Mouse (Mus musculus): ENCODE results near the gene Mtmr4.

The Mtmr4 gene

DNA sequence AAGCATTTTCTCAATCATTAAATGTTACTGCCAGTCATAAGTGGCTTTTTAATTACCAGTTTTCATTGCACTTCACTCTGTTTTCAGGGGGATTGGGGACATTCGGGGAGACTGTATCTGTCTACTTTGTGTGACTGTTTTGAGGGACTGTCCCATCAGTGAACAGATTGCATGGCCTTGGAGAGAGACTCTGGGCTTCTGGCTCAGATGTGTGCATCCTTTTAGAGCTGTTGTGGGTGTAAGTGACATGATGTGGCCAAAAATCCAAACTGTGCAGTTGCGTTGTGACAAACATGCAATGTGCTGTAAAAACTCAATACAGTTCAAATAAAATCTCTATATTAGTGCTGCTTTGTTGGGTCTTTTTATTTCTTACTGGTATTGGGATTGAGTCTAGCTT is 24.0 kb downstream of the Mtmr4 start:
- DNase-seq, result no peak

DNA sequence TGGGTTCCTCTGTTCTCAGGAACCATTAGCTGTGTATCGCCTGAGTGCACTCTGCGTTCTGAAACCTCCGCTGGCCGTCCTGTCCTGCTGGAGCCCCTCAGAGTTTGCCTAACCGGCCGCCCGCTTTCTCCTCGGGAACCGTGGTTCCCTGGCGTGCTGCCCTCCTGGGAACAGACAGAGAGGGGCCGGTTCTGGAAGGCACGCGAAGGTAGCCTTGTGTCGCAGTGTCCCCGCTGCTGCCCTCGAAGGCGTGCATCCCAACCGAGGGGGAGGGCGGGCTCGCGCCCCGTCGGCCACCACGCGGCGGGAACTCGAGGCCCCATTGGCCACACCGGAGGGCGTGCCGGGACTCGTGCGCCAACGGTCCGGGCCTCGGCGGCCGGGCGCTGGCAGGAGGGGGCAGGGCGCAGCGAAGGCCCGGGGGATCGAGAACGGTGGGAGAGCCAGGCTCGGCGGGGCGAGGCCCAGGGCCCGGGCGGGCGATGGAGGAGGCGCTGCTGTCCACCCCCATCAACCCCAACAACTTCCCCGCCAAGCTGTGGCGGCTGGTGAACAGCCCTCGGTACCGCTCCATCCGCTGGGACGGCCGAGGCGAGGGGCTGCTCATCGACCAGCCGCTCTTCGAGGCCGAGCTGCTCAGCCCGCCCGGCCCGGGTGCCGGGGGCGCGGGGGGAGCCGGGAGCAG is 25.0 kb downstream of the Mtmr4 start, which contains the start of gene Hsf5:
Hsf5 (plus strand) TSS at position 375 of the 685 bp plus-strand sequence.
- DNase-seq, result no peak

DNA sequence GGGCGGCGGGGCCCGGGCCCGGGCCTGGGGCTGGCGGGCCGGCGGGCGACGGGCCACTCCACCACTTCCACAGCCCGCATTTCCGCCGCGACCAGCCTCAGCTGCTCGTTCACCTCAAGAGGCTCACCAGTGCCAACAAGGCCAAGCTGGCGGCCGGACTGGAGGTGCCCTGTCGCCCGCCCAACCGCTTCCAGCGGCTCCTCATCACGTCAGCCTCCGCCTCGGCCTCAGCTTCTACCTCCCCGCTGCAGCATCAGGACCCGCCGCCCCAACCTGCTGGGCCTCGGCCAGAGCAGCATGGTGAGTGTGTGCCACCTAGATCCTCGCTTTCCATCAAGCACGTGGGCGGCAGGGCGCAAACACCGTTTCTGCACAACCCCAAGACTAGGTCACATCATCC is 25.6 kb downstream of the Mtmr4 start:
- no peak for DNase-seq

DNA sequence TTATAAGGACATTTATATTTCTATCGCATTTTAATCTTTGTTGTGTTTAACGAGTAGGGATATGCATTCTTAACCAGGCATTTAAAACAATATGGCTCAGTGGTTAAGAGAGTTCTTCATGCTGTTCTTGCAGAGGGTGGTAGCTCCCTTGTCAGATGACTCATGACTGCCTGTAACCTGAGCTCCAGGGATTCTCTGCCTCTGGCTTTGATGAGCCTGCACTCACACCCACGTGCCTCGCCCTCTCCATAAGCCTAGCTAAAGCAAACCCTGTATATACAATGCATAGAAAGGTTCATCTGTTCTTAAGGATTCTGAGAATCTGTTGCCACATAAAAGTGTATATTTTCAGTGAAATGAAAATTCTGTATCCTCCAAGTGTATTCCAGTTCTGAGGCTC is 31.2 kb downstream of the Mtmr4 start:
- DNase-seq, result no peak

DNA sequence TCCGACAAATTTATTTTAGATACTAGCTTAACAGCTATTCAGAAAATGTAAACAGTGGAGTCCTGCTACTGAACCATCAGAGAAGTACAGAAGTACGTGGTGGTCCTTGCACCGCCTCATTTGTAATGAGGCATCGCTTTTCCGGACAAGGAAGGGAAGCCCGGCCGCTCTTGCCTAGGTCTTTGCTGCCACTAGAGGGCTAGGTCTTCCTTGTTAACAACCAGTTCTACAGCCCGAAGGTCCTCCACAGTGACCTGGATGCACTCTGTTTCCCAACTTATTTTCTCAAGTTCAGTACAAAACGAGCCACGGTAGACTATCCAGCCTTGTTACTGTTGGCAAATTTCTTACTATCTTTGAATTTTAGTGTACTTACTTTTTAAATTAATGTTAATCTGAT is 37.9 kb downstream of the Mtmr4 start:
- peak; percentile 58 to 68 for DNase-seq

DNA sequence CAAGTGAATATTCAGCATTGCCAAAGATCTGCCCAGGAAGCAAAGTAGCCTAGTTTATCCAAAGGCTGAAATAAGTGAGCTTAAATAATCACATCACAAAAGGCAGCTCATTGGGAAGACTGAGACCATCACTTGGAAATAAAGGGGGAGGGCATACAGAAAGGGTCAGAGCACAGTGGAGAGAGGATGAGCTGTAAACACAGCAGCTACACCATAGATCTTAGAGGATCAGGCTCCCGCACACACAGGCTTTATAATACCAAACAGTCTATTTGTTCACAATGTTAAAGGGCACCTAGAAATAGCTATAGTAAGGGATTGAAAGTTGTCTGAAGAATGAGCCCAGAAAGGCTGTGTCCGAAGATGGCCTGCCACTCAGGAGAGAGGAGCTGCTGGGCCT is 46.8 kb downstream of the Mtmr4 start:
- DNase-seq, result no peak

DNA sequence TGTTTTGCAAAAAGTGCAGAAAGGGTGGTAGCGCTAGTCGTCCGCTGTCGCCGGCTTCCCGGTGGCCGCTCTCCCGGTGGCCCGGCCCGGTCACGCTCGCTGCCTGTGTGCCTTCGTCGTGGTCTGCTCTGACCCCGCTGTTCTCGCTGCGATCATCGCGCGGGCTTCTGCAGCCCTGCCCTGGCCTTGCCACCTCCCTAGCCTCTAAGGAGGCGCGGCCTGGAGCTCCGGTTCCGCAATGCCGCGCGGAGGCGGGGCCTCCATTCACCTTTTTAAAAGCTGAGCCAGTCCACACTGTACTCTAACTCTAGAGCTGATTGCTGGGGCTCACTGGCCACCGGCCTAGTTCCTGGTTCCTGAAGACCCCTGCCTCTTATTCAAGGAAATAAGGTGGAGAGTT is 47.2 kb downstream of the Mtmr4 start:
- DNase-seq, result peak; percentile 58 to 59

DNA sequence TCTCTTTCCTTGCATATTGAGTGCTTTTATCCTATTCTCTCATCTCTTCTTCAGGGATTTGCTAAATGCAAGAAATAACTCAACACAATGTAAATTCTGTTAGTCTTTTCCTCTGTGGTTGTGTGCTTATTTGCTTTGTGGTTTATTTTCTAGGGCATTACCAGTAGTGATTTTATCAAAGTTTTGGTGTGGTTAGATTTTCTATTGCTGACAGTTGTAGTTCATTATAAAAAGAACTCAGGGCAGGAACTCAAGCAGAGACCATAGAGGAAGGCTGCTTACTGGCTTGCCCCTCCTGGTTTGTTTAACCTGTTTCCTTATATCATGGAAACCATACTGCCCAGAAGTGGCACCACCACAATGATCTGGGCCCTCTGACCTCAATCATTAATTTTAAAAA is 50.9 kb downstream of the Mtmr4 start:
- no peak for DNase-seq

DNA sequence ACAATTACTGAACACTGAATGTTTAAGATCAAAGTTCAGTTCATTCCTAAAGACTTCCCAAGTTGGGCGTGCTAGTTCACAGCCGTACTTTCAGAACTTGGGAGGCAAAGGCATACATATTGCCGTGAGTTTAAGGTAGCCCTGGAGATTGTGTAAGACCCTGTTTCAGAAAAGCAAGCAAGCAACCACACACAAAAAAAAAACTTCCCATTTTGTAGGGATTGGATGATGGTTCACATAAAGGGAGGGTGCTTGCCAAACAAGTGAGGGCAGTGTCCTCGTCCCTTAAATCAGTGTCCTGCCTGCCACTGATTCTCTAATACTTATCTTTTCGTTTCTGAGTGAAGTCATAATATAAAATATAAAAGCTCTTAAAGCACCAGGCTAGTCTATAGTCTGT is 62.7 kb downstream of the Mtmr4 start:
- DNase-seq, result no peak

DNA sequence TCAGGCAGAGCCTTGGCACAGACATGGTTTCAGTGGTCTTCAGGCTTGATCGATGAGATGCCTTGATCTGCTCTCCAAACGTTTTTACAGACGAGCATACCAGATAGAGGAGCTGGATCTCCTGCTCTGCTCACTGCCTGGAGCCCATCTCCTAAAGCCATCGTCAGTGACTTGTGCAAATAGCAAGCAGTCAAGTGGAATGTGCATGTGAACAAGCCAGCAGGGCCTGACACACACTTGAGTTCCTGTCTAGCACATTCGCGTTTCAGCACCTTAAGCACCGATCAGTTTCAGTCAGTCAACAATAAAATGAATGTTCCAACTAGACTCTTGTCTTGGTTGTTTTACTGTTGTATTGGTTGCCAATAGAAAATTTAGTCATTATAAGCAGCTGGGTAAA is 67.3 kb downstream of the Mtmr4 start:
- no peak for DNase-seq

DNA sequence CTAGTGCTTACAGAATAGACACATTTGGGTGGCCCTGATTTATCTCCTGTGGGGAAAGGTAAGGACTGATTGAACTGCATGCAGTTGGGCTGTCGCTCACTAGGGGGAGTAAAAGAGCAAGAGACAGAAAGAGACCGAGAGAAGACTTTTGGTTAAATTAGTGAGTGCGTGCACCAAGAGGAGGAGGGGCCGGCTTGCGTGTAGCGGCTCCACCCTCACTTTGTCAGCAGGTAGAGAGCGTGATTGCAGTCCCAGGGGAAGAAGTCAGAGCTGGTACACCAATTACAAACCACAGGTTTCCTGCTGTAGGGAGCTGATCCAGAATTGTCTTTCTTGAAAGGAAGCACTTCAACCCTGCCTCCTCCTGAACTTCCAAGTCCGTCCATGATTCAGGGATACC is 70.4 kb downstream of the Mtmr4 start, which contains the start of gene Rnf43:
Rnf43 (plus strand) TSS at position 316 of the 400 bp plus-strand sequence.
- peak; percentile 92 to 96 for DNase-seq

DNA sequence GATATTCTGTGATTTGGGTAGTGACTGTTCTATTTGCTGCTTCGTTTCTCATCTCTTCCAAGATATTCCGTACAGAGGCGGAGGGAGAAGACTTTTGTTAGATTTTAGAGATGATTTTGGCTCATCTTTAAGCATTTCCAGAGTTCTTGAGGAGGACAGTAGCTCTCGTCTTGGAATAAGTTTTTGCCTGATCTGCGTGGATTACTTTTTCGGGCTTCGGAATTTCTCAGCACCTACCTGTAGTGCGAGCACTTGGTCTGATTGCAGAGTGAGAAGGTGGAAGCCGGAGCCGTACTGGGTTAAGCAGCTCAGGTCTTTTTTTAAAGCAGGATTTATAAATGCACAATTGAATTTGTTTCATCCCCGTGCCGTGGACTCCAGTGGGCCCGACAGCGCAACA is 70.9 kb downstream of the Mtmr4 start:
- no peak for DNase-seq

DNA sequence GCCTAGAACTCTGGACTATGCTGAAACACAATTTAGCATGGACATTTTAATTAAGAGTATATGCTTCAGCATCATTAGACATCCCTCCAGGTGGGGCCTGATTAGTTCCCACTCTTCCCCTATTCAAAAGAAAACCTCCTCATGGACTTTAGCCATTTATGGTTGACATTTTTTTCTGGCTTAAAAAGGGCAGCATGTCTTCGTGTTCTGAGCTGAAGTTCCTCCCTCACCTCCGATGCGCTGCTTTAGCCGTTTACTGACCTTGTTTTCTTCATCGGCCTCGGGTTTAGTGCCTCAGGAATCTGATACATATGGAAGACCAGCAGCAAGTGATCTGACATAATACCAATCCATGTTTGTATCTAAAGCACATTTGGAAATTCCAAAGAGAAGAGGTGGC is 72.0 kb downstream of the Mtmr4 start:
- no peak for DNase-seq

DNA sequence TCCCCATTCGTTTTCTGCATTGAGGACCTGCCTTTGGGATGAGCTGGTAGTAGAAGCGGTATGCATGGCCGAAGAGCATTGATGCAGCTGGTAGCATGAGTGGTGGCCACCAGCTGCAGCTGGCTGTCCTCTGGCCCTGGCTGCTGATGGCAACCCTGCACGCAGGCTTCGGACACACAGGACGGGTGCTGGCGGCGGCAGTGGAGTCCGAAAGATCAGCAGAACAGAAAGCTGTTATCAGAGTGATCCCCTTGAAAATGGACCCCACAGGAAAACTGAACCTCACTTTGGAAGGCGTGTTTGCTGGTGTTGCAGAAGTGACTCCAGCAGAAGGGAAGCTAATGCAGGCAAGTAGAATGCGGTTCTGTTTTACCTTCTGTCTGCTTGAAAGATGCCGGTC is 72.6 kb downstream of the Mtmr4 start:
- DNase-seq, result peak; percentile 10 to 11

DNA sequence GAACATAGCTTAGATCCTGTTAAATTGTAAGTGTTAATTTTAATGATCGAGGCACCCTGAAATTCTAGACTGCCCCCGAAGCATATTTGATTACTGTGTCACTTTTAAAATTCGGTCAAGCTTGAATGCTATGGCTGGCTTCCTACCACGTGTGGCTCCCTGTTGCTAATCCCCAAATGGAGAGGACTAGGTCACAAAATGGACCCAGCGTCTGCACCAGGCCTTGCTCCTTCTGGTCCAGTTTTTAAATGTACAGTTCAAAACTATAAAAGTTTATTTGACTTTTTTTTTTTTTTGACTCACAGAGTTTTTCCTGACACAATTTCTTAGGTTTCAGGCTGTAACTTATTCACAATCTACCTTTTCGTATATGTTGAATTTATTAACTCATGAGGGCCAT is 73.3 kb downstream of the Mtmr4 start:
- DNase-seq, result peak; percentile 13 to 18

DNA sequence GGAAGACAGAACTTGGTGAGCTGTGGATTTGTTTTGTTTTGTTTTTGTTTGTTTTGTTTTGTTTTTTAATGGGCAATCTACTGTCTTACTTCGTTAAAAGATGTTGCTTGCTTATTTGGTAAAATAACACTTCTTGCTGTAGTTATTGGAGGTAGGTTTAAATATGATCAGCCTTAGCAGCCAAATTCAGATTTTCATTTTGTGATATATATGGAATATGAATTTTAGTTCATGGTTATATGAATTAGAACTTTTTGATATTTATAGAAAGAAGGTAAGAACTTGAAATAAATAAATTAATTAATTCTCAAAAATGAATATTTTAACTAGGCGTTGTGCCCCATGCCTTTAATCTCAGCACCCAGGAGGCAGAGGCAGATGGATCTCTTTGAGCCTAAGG is 73.7 kb downstream of the Mtmr4 start:
- no peak for DNase-seq
